Mouse (Mus musculus) erythroblast, embryonic 14.5 days (primary cell): ENCODE data around the gene Mstn. TPM values are rescaled to one million over a fixed set of nuclear protein-coding genes. Genes with fewer than 3 reads are reported as not detected.

Source experiments
- H3K27me3 ChIP-seq: 2 replicates; pipeline ENCODE4 v1.6.1; 2012; ENCODE audit warnings: inconsistent platforms; ENCODE audit not compliant: control insufficient read depth
- H3K36me3 ChIP-seq: 2 replicates; pipeline ENCODE4 v1.6.1; 2012; ENCODE audit warnings: mild to moderate bottlenecking, inconsistent platforms; ENCODE audit not compliant: control insufficient read depth
- H3K4me1 ChIP-seq: 2 replicates; pipeline ENCODE4 v1.6.1; 2012; ENCODE audit warnings: inconsistent platforms; ENCODE audit not compliant: control insufficient read depth
- H3K4me3 ChIP-seq: replicated peaks from 2 replicates; pipeline ENCODE3; 2012; ENCODE audit warnings: moderate library complexity, mild to moderate bottlenecking, inconsistent platforms
- H3K9me3 ChIP-seq: 2 replicates; pipeline ENCODE4 v1.6.1; 2012; ENCODE audit warnings: low read length, inconsistent platforms, mixed read lengths; ENCODE audit not compliant: control insufficient read depth
- GATA1 ChIP-seq: IDR thresholded peaks from 2 replicates; pipeline ENCODE4 v1.6.1; 2012; ENCODE audit warnings: low read length, inconsistent platforms, mixed read lengths
- TAL1 ChIP-seq: IDR thresholded peaks from 3 replicates; pipeline ENCODE4 v1.6.1; 2012; ENCODE audit warnings: low read length, inconsistent platforms, mixed read lengths
- polyA plus RNA-seq: library from polyadenylated mRNA; stranded (reverse); fragments of >175 nt; gene quantifications from 2 replicates; pipeline ENCODE4 v1.2.3, GENCODE M21; 2012

The Mstn gene
- polyA plus RNA-seq, 1 experiment: not detected

GRCm38 (mm10) chr1:53085256-53085655 is 23.8 kb downstream of the Mstn start:
- H3K9me3 ChIP-seq: no peaks in the 10 kb centered on the region
- H3K4me3 ChIP-seq: no peak overlapping the region
- TF ChIP-seq GATA1 (no peak), TAL1 (no peak)
- no peaks in the 10 kb centered on the region for H3K27me3 ChIP-seq
- H3K4me1 ChIP-seq: no peaks in the 10 kb centered on the region
- no peaks in the 10 kb centered on the region for H3K36me3 ChIP-seq

DNA sequence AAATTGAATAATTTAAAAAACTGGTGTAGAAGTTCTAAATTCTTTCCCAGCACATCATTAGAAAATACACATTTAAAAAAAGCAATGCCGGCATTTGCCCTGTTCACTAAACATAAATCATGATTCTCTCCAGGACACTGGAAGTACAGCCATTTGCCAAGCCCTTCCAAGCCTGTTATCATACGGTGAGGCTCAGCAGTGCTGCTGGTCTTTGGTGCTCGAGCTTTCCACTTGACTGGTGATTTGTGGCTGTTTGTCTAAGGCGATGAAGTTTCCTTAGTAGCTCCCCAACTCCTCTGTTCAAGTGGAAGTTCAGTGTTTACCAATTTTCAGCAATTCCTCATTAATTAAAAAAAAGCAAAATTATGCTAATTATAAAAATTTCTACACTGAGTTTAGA is 24.6 kb downstream of the Mstn start:
- Histone ChIP-seq H3K4me3 (no peak overlapping the region), H3K36me3 (no peaks in the 10 kb centered on the region), H3K9me3 (no peaks in the 10 kb centered on the region), H3K4me1 (no peaks in the 10 kb centered on the region), H3K27me3 (no peaks in the 10 kb centered on the region)
- TF ChIP-seq GATA1 (no peak), TAL1 (no peak)

DNA sequence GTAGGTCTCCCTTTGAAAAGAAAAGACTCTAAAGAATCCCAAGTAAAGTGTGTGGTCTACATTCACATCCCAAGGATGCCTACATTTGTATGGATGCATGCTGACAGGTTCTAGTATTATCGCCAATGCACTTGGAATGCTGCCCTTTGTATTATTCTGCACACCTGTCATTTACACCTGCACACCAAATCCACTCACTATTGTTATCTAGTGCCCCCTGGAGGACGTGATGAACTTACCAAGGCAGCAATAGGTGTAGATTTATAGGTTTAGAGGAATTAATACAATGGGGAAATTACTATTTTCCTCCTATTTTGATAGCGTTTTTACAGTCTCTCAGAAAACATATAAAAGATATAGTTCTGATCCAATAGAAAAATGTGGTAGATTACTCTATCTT is 31.7 kb downstream of the Mstn start:
- no peaks in the 10 kb centered on the region for H3K27me3 ChIP-seq
- no peaks in the 10 kb centered on the region for H3K4me1 ChIP-seq

DNA sequence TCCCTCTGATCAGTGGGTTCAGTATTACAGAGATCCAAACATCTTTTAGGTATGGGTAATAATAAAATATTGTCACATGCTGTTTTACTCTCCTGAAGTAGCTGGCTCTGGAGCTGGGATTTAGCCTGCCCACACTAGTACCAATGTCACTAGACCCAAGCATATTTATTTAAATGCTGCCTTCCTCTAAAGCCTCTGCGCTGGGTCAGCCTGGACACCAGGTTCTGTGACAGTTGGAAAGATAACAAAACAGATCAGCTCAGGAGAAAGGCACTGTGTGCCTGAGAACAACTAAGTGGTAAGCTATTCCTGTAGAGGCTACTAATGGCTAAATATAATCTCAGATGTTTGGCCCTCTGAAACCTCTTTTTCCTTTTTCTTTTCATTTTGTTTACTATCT is 49.1 kb downstream of the Mstn start:
- no peak for TF ChIP-seq TAL1

More for the DNA sequence above, 31.7 kb downstream of the Mstn start:
- H3K36me3 ChIP-seq: no peaks in the 10 kb centered on the region
- H3K9me3 ChIP-seq: no peaks in the 10 kb centered on the region
- TF ChIP-seq GATA1: no peak
- no peak for TF ChIP-seq TAL1
- no peak overlapping the region for H3K4me3 ChIP-seq

More for the DNA sequence above, 49.1 kb downstream of the Mstn start:
- H3K4me3 ChIP-seq: no peak overlapping the region
- no peaks in the 10 kb centered on the region for H3K27me3 ChIP-seq
- H3K4me1 ChIP-seq: no peaks in the 10 kb centered on the region
- H3K9me3 ChIP-seq: no peaks in the 10 kb centered on the region
- H3K36me3 ChIP-seq: no peaks in the 10 kb centered on the region

Other genes starting within 250 kb of the Mstn start
- gene Inpp1, start 244.0 kb upstream of the Mstn start, polyA plus RNA-seq: 0.01 TPM in 2 replicates
- 0.10 TPM in 1 of 2 replicates, not detected in the other for gene Hibch, start 216.7 kb upstream of the Mstn start, polyA plus RNA-seq
- 0.01 TPM in 1 of 2 replicates, not detected in the other for gene 1700019D03Rik, start 41.5 kb upstream of the Mstn start, polyA plus RNA-seq
- gene 1700019A02Rik, start 126.0 kb downstream of the Mstn start, polyA plus RNA-seq: not detected in 2 replicates
- gene Pms1, start 235.4 kb downstream of the Mstn start, polyA plus RNA-seq: 0.18 TPM in 1 of 2 replicates, not detected in the other
- gene Ormdl1, start 235.5 kb downstream of the Mstn start, polyA plus RNA-seq: 0.08 and 0.10 TPM in 2 replicates
- gene Gm28778, start 235.5 kb downstream of the Mstn start, polyA plus RNA-seq: not detected in 2 replicates